Mouse (Mus musculus) ES-E14 (cell line): ENCODE results near the gene Prpf38a. TPM values are rescaled to one million over a fixed set of nuclear protein-coding genes. Genes with fewer than 3 reads are reported as not detected.

Experiments
- DNase-seq: peaks from one replicate; pipeline ENCODE4 v3.0.0-alpha.2; 2013; ENCODE audit warnings: low read depth, low spot score
- H3K27ac ChIP-seq: 2 replicates; pipeline ENCODE4 v1.5.1; 2012; ENCODE audit warnings: low read depth, mild to moderate bottlenecking, low read length, moderate library complexity, mixed read lengths; ENCODE audit not compliant: poor library complexity, insufficient read depth, severe bottlenecking
- H3K36me3 ChIP-seq: 2 replicates; pipeline ENCODE4 v1.6.1; 2012; ENCODE audit warnings: mild to moderate bottlenecking, low read length, moderate library complexity, mixed read lengths; ENCODE audit not compliant: control insufficient read depth, poor library complexity, insufficient read depth, severe bottlenecking
- H3K4me1 ChIP-seq, 2 experiments: fragments of 150-350 bp in 1 of 2; sonication (generic) in 1 of 2; 2 replicates each; pipeline ENCODE4 v1.6.1; 2012; ENCODE audit warnings: low read length in 2 of 2, mild to moderate bottlenecking in 1 of 2, mixed read lengths in 1 of 2; ENCODE audit not compliant: control insufficient read depth in 2 of 2, insufficient read depth in 2 of 2, poor library complexity in 1 of 2
- H3K4me3 ChIP-seq, 2 experiments: fragments of 150-350 bp in 1 of 2; sonication (generic) in 1 of 2; 2 replicates each; pipeline ENCODE4 v1.5.1; 2012; ENCODE audit warnings: low read length in 2 of 2, low read depth in 1 of 2, mild to moderate bottlenecking in 1 of 2, mixed read lengths in 1 of 2; ENCODE audit not compliant: insufficient read depth in 1 of 2, poor library complexity in 1 of 2, severe bottlenecking in 1 of 2
- H3K9ac ChIP-seq: 2 replicates; pipeline ENCODE4 v1.6.1; 2012; ENCODE audit warnings: low read depth, mild to moderate bottlenecking, low read length, mixed read lengths; ENCODE audit not compliant: poor library complexity, insufficient read depth, severe bottlenecking
- H3K9me3 ChIP-seq: fragments of 150-350 bp; sonication (generic); 2 replicates; pipeline ENCODE4 v1.6.1; 2012; ENCODE audit warnings: low read depth, mild to moderate bottlenecking, low read length; ENCODE audit not compliant: control insufficient read depth, insufficient read depth
- CHD2 ChIP-seq: IDR thresholded peaks from 2 replicates; pipeline ENCODE4 v1.6.1; 2014; ENCODE audit warnings: mild to moderate bottlenecking, low read depth, low read length, inconsistent platforms
- HCFC1 ChIP-seq: IDR thresholded peaks from 2 replicates; pipeline ENCODE4 v1.6.1; 2012; ENCODE audit warnings: low read length, inconsistent platforms, borderline replicate concordance; ENCODE audit not compliant: insufficient read depth
- MAFK ChIP-seq: IDR thresholded peaks from 2 replicates; pipeline ENCODE4 v1.6.1; 2014; ENCODE audit warnings: mild to moderate bottlenecking, low read depth, low read length, inconsistent platforms; ENCODE audit not compliant: insufficient read depth
- ZC3H11A ChIP-seq: IDR thresholded peaks from 2 replicates; pipeline ENCODE4 v1.6.1; 2012; ENCODE audit warnings: low read depth, mild to moderate bottlenecking, inconsistent platforms, low read length, borderline replicate concordance
- ZNF384 ChIP-seq: IDR thresholded peaks from 2 replicates; pipeline ENCODE4 v1.6.1; 2012; ENCODE audit warnings: low read depth, low read length, inconsistent platforms
- in situ Hi-C, 2 experiments: fragments of 600-800 bp; cut with MboI; formaldehyde crosslinking; loops; one replicate each; pipeline ENCODE4 v1.15.1; 2025; ENCODE audit warnings: low sequenced_read_pairs in 2 of 2, inconsistent platforms in 1 of 2; ENCODE audit not compliant: unreplicated experiment in 2 of 2
- total RNA-seq: library from RNA; depleted of rRNA; stranded (reverse); fragments of 300-350 nt; gene quantifications from 2 replicates; pipeline ENCODE4 v1.2.3, GENCODE M21; 2012

The Prpf38a gene
- total RNA-seq, 1 experiment = 65.1 TPM

GRCm38 (mm10) chr4:108601870-108602269, 22.7 kb upstream of the Prpf38a start:
- 0 out of 4 replicates have a peak, but pooled peaks cover 0 to 2% of the 10 kb centered on the region in 2 experiments for H3K4me1 ChIP-seq
- H3K9ac ChIP-seq = no peak overlapping the region
- H3K27ac ChIP-seq = no peak overlapping the region
- no peak for TF ChIP-seq HCFC1
- no peak for TF ChIP-seq MAFK
- TF ChIP-seq CHD2 = no peak
- no peak for TF ChIP-seq ZNF384
- no peak for TF ChIP-seq ZC3H11A
- no peaks in the 10 kb centered on the region for H3K9me3 ChIP-seq
- peaks cover 58% of the 10 kb centered on the region for H3K36me3 ChIP-seq
- DNase-seq = no peak
- H3K4me3 ChIP-seq = no peak overlapping the region
- in situ Hi-C loops = no loop called here

- TF ChIP-seq ZC3H11A (no peak), CHD2 (no peak), HCFC1 (no peak), ZNF384 (no peak), MAFK (no peak)
- Histone ChIP-seq H3K4me1 (0 out of 4 replicates have a peak, but pooled peaks cover 2% of the 10 kb centered on the region in 2 experiments), H3K27ac (no peak overlapping the region), H3K9me3 (no peaks in the 10 kb centered on the region), H3K36me3 (peaks cover 28% of the 10 kb centered on the region), H3K4me3 (no peak overlapping the region), H3K9ac (no peak overlapping the region)
- DNase-seq = no peak
- in situ Hi-C loops = no loop called here
Observed at GRCm38 (mm10) chr4:108598306-108598705, 19.2 kb upstream of the Prpf38a start.

DNA sequence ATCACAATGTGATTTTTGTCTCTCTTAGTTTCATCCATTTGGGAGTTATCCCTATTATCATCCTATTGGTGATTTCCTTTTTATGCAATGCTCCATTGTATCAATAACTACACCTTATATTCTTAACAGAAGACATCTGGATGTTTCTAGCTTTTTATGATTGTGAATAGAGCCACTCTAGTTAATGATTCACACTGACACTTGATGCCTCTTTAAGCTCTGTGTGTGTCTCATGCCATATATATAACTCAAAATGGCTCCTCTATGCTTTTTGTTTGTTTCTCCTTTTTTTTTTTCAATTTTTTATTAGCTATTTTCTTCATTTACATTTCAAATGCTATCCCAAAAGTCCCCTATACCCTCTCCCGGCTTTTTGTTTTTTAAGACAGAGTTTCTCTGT, 16.6 kb upstream of the Prpf38a start:
- Histone ChIP-seq H3K36me3 (peaks cover 27% of the 10 kb centered on the region), H3K4me1 (0 out of 4 replicates have a peak, but pooled peaks cover 2% of the 10 kb centered on the region in 2 experiments), H3K4me3 (no peak overlapping the region), H3K9ac (no peak overlapping the region), H3K27ac (no peak overlapping the region), H3K9me3 (no peaks in the 10 kb centered on the region)
- in situ Hi-C loops = no loop called here
- DNase-seq = no peak
- TF ChIP-seq ZNF384 (no peak), CHD2 (no peak), HCFC1 (no peak), ZC3H11A (no peak), MAFK (no peak)

DNA sequence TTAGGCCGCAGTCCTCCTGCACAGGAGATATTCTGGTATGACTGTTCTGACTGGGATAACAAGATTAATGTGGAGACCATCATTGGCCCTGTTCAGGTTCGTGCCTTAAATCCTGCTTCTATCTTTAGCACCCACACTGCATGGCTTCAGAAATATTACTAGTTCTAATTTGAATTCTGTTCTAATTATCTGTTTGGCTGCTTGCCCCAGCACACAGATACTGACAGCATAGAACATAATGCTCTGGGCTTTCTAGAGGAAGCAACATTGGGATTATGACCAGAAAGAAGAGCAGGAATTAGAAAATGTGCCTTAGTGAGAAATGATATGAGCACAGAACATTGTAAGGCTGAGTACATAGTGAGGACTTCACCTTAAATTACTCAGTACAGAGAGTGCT, 14.2 kb upstream of the Prpf38a start:
- peaks cover 22% of the 10 kb centered on the region for H3K36me3 ChIP-seq
- H3K4me3 ChIP-seq = no peak overlapping the region
- in situ Hi-C loops = no loop called here
- H3K4me1 ChIP-seq = 0 out of 4 replicates have a peak, but pooled peaks cover 2% of the 10 kb centered on the region in 2 experiments
- no peak for TF ChIP-seq MAFK
- no peak for TF ChIP-seq ZC3H11A
- no peak for TF ChIP-seq CHD2
- TF ChIP-seq ZNF384 = no peak
- TF ChIP-seq HCFC1 = no peak
- no peaks in the 10 kb centered on the region for H3K9me3 ChIP-seq
- H3K27ac ChIP-seq = no peak overlapping the region
- DNase-seq = no peak
- no peak overlapping the region for H3K9ac ChIP-seq

DNA sequence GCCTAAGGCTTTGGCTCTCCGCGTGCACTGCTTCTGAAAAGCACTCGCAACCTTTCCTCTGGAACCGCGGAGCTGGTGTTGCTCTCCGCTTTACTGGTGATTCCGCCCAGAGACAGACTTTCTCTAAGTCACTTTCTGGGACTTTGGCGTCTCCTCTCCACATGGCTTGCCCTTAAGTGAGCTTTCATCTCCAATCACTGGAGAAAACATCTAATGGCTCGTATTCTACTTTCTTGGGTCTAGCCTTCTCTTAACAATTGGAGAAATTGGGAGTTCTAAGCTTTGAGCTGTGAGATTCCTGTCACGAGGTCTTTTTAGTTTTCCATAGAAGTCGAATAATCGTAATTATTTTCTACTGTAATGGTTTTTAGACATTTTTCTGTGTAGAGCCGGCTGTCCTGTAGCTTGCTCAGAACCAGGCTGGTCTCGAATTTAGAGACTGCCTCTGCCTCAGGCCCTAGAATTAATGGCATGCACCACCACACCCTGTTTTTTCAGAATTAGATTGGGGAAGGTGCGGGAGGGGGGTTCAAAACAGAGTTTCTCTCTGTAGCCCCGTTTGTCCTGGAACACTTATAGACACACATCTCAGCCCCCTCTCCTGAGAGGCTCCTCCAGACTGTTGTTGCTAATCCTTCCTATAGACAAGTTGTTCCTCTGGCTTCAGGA, 741 bp upstream of the Prpf38a start:
- H3K4me1 ChIP-seq = peaks cover 2% of the 10 kb centered on the region in 2 experiments; a peak in 1 of 4 replicates
- H3K4me3 ChIP-seq = peak overlapping the region; percentile 85 to 94
- no peak for DNase-seq
- peaks cover 7% of the 10 kb centered on the region for H3K36me3 ChIP-seq
- TF ChIP-seq CHD2 (no peak), ZNF384 (0 out of 2 replicates have a peak, but pooled peaks have one; percentile 30)
- in situ Hi-C loops = no loop called here
- peak overlapping the region; percentile 89 for H3K9ac ChIP-seq
- H3K9me3 ChIP-seq = no peaks in the 10 kb centered on the region
- H3K27ac ChIP-seq = peak overlapping the region; percentile 73
